Mouse (Mus musculus) cerebellum, adult (tissue): ENCODE measurements at regions not wholly inside any gene's neighbourhood (a gene's known extent, or its start where the extent isn't known, plus 50 kb on each side); places are given as distances from the start of the nearest gene placed in this dataset.

ENCODE experiments used
- ATAC-seq: cut with Nextera tagmentation; 2 replicates; pipeline ENCODE4 v1.9.2; 2017; ENCODE audit warnings: mild to moderate bottlenecking, moderate library complexity, mixed read lengths; ENCODE audit not compliant: insufficient number of reproducible peaks, low FRiP score, low TSS enrichment

GRCm38 (mm10) chr5:51665241-51665640 is 97.7 kb upstream of the Ppargc1a start:
- ATAC-seq = no peak

DNA sequence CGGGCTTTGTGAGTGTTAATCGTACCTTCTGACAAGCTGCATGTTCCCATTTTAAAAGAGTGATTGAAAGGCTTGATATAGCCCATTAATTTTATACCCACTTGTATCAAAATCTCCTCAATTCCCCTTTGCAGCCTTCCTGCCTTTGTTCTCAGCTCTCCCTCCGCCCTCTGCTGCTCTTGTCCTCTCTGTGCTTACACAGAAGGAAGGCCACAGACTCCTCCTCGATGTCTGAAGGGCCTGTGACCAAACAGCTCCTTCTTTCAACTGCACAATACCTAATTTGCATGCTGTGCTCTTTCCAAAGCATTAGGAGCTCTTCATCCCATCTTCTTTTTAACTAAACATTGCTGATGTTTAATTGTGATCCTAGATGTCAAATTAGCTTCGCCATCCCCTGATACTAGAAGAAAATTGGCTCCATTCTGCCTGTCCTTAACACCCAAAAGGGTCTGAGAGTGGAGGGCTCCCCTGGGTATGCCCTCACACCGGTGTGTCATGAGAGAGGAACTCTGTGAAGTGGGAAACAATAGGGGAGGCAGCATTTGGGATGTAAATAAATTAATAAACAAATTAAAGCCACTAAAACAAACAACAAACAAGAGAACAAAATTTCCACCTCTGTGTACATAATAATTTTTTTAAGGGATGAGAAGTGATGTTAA is 90.8 kb upstream of the Ppargc1a start:
- ATAC-seq = no peak

- no peak for ATAC-seq
Observed at GRCm38 (mm10) chr5:51653507-51653906, 86.0 kb upstream of the Ppargc1a start.

DNA sequence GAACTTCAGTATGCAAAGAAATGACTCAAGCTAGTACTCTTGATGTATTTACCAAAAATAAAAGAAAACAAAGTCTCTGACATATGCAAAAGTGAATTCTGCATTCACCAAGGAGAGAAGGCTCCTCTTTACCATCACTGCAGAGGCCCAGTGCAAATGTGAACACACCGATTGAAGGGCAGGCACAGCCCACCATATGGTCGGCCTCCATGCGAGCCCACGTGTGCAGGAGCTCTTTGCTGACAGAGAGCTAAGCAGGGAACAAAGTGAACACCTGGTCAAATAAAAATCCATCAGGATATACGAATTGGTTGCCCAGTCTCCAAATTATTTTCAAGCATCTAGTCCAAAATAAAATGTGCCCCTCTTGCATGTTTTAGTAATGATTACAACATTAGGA is 56.9 kb upstream of the Ppargc1a start:
- peak; percentile 74 for ATAC-seq
